Mouse (Mus musculus): ENCODE data around the gene Orc5. TPM values are rescaled to one million over a fixed set of nuclear protein-coding genes. Genes with fewer than 3 reads are reported as not detected.

Gene Orc5
- 66.5 TPM for polyA plus RNA-seq (2017; shearing (Covaris generic))

DNA sequence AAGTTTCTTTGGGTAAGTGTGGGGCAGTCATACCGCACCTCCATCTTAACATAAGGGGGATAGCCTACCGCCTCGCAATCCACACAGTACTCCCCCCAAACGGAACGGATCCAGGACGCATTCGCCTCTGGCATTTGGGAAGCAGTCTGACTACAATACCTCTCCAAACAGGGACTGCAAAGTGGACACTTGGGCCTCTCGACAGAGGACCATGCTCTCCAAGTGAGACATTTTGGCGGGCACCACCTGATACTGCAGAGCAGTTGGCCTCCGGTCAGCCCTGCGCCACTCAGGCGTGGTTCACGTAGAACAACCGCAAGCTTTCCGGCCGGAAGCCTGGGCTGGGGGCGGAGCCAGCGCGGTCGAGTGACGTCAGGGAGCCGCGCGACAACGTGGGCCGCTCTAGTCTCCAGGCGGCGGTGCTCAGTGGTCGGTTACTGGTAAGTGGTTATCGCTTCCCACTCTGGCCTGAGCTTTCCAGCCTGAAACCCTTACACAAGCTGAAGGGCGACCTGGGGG is at the start of gene Orc5:
Gene Orc5 (minus strand): TSS at position 397 of the 519 bp plus-strand sequence.

Other genes starting within 250 kb of the Orc5 start
- 0.14 TPM for gene Reln, start 205.7 kb downstream of the Orc5 start, polyA plus RNA-seq (2017; shearing (Covaris generic))
- gene Lhfpl3, start 195.6 kb upstream of the Orc5 start, polyA plus RNA-seq (2017; shearing (Covaris generic)), result 0.20 TPM